Mouse (Mus musculus): ENCODE measurements around the gene Plscr4. TPM values are rescaled to one million over a fixed set of nuclear protein-coding genes. Genes with fewer than 3 reads are reported as not detected.

The Plscr4 gene
- polyA plus RNA-seq, 1 experiment: 1.2 TPM

GRCm38 (mm10) chr9:92530055-92530454 is 72.9 kb downstream of the Plscr4 start:
- DNase-seq: no peak
- no peak overlapping the region for H3K4me3 ChIP-seq (ENCODE audit: control insufficient read depth, insufficient read depth, low read length)
- no peaks in the 10 kb centered on the region for H3K4me1 ChIP-seq (replicated peaks; ENCODE audit: control insufficient read depth, insufficient read depth, low read length)
- TF ChIP-seq POLR2A (IDR thresholded peaks at IDR 0.05; ENCODE audit: control insufficient read depth, extremely low read depth, insufficient read depth, low read length, poor library complexity) (no peak), CTCF (IDR thresholded peaks at IDR 0.05; ENCODE audit: borderline replicate concordance, control insufficient read depth, extremely low read depth, insufficient read depth, low read length, poor library complexity) (no peak)
- no peaks in the 10 kb centered on the region for H3K27me3 ChIP-seq (ENCODE audit: control insufficient read depth, insufficient read depth, low read length)
- no peaks in the 10 kb centered on the region for H3K36me3 ChIP-seq (ENCODE audit: control insufficient read depth, insufficient read depth, low read length)
- 93% methylated on average over 3 of the region's 3 CpGs for WGBS
- H3K27ac ChIP-seq (ENCODE audit: control insufficient read depth, insufficient read depth, low read length): no peak overlapping the region

GRCm38 (mm10) chr9:92537735-92538134 is 80.6 kb downstream of the Plscr4 start:
- Histone ChIP-seq H3K27ac (ENCODE audit: control insufficient read depth, insufficient read depth, low read length) (no peak overlapping the region), H3K4me1 (replicated peaks; ENCODE audit: control insufficient read depth, insufficient read depth, low read length) (0 out of 2 replicates have a peak, but pooled peaks cover 3% of the 10 kb centered on the region), H3K4me3 (ENCODE audit: control insufficient read depth, insufficient read depth, low read length) (no peak overlapping the region), H3K36me3 (ENCODE audit: control insufficient read depth, insufficient read depth, low read length) (no peaks in the 10 kb centered on the region), H3K27me3 (ENCODE audit: control insufficient read depth, insufficient read depth, low read length) (no peaks in the 10 kb centered on the region)
- DNase-seq: no peak
- 91% methylated on average over 6 of the region's 6 CpGs for WGBS
- TF ChIP-seq CTCF (IDR thresholded peaks at IDR 0.05; ENCODE audit: borderline replicate concordance, control insufficient read depth, extremely low read depth, insufficient read depth, low read length, poor library complexity) (no peak), POLR2A (IDR thresholded peaks at IDR 0.05; ENCODE audit: control insufficient read depth, extremely low read depth, insufficient read depth, low read length, poor library complexity) (no peak)

DNA sequence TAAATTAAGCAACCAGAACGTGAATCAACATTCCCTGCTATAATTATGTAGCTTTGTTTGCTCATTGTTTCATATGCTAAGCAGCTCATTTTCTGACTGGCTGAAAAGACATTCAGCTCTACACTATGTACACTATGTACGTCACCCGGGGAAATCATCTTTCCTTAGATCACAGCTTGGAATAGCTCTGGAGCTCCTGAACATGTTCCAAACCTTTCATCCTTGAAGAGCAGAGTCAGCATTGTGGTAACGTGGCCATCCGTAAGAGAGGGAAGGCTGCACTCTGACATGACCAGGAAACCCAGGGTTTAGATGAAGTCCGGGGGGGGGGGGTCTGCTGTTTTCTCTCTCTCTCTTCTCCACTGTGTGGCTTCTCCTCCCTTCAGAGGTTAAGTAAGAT is 81.0 kb downstream of the Plscr4 start:
- TF ChIP-seq CTCF (IDR thresholded peaks at IDR 0.05; ENCODE audit: borderline replicate concordance, control insufficient read depth, extremely low read depth, insufficient read depth, low read length, poor library complexity) (no peak), POLR2A (IDR thresholded peaks at IDR 0.05; ENCODE audit: control insufficient read depth, extremely low read depth, insufficient read depth, low read length, poor library complexity) (no peak)
- no peak for DNase-seq
- Histone ChIP-seq H3K27ac (ENCODE audit: control insufficient read depth, insufficient read depth, low read length) (no peak overlapping the region), H3K4me1 (replicated peaks; ENCODE audit: control insufficient read depth, insufficient read depth, low read length) (0 out of 2 replicates have a peak, but pooled peaks cover 3% of the 10 kb centered on the region), H3K36me3 (ENCODE audit: control insufficient read depth, insufficient read depth, low read length) (no peaks in the 10 kb centered on the region), H3K4me3 (ENCODE audit: control insufficient read depth, insufficient read depth, low read length) (no peak overlapping the region), H3K27me3 (ENCODE audit: control insufficient read depth, insufficient read depth, low read length) (no peaks in the 10 kb centered on the region)
- WGBS: 89% methylated on average over 6 of the region's 6 CpGs

Other genes starting within 250 kb of the Plscr4 start
- gene Plscr1, start 207.6 kb upstream of the Plscr4 start, polyA plus RNA-seq (2012; rRNA removed): 5.5 and 6.9 TPM in 2 replicates
- gene Plscr2, start 181.8 kb upstream of the Plscr4 start, polyA plus RNA-seq (2012; rRNA removed): 1.9 and 3.3 TPM in 2 replicates
- gene 1700057G04Rik, start 148.0 kb upstream of the Plscr4 start, polyA plus RNA-seq (2012; rRNA removed): not detected in 2 replicates
- 3.2 and 3.6 TPM in 2 replicates for gene Plod2, start 84.8 kb downstream of the Plscr4 start, polyA plus RNA-seq (2012; rRNA removed)

Measured in thymus, adult 2 months (tissue).